Mouse (Mus musculus): ENCODE results near the gene Rnf135. TPM values are rescaled to one million over a fixed set of nuclear protein-coding genes. Genes with fewer than 3 reads are reported as not detected.

Rnf135 gene
- polyA plus RNA-seq, 1 experiment = 6.1 TPM

DNA sequence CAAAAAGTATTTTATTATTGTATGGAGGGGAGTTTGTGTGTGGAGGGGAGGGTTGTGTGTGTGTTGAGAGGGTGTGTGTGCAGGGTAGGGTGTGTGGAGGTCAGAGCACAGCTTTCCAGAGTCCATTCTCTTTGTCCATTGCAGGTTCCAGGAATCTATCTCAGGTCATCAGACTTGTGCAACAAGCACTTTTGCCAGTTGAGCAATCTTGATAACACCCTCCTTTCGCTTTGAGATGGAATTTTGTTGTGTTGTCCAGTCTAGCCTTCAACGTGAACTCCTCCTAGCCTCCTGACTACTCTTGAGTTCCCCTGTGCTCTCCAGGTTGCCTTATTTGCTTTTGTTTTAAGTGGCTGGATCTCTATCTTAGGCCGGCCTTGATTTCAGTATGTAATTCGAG lies 6.6 kb downstream of the Rnf135 start:
- no peaks in the 10 kb centered on the region for H3K27me3 ChIP-seq (ENCODE audit: control insufficient read depth, insufficient read depth, low read length)
- 82% methylated on average over 4 of the region's 4 CpGs for WGBS
- no peak overlapping the region for H3K27ac ChIP-seq (ENCODE audit: insufficient read depth, low read length)
- no peak overlapping the region for H3K4me3 ChIP-seq (replicated peaks; ENCODE audit: insufficient read depth, low read depth, low read length)
- no peak for TF ChIP-seq POLR2A (IDR thresholded peaks at IDR 0.05; ENCODE audit: borderline replicate concordance, insufficient read depth, low read length)
- TF ChIP-seq CTCF (IDR thresholded peaks at IDR 0.05; ENCODE audit: borderline replicate concordance, insufficient read depth, low read depth, low read length) = no peak
- no peaks in the 10 kb centered on the region for H3K4me1 ChIP-seq (ENCODE audit: control insufficient read depth, insufficient read depth, low read length)
- DNase-seq = no peak

GRCm38 (mm10) chr11:80193827-80194226 lies 10.2 kb downstream of the Rnf135 start:
- TF ChIP-seq CTCF (IDR thresholded peaks at IDR 0.05; ENCODE audit: borderline replicate concordance, insufficient read depth, low read depth, low read length) (no peak), POLR2A (IDR thresholded peaks at IDR 0.05; ENCODE audit: borderline replicate concordance, insufficient read depth, low read length) (no peak)
- Histone ChIP-seq H3K4me3 (replicated peaks; ENCODE audit: insufficient read depth, low read depth, low read length) (no peak overlapping the region), H3K27me3 (ENCODE audit: control insufficient read depth, insufficient read depth, low read length) (no peaks in the 10 kb centered on the region), H3K27ac (ENCODE audit: insufficient read depth, low read length) (no peak overlapping the region), H3K4me1 (ENCODE audit: control insufficient read depth, insufficient read depth, low read length) (no peaks in the 10 kb centered on the region)
- DNase-seq = no peak
- 72% methylated on average over 4 of the region's 4 CpGs for WGBS

- Histone ChIP-seq H3K27ac (ENCODE audit: insufficient read depth, low read length) (no peak overlapping the region), H3K4me1 (ENCODE audit: control insufficient read depth, insufficient read depth, low read length) (no peaks in the 10 kb centered on the region), H3K4me3 (replicated peaks; ENCODE audit: insufficient read depth, low read depth, low read length) (no peak overlapping the region), H3K27me3 (ENCODE audit: control insufficient read depth, insufficient read depth, low read length) (no peaks in the 10 kb centered on the region)
- 85% methylated on average over 7 of the region's 7 CpGs for WGBS
- no peak for DNase-seq
- TF ChIP-seq POLR2A (IDR thresholded peaks at IDR 0.05; ENCODE audit: borderline replicate concordance, insufficient read depth, low read length) (no peak), CTCF (IDR thresholded peaks at IDR 0.05; ENCODE audit: borderline replicate concordance, insufficient read depth, low read depth, low read length) (no peak)
Measured at GRCm38 (mm10) chr11:80196351-80196750, 12.7 kb downstream of the Rnf135 start.

DNA sequence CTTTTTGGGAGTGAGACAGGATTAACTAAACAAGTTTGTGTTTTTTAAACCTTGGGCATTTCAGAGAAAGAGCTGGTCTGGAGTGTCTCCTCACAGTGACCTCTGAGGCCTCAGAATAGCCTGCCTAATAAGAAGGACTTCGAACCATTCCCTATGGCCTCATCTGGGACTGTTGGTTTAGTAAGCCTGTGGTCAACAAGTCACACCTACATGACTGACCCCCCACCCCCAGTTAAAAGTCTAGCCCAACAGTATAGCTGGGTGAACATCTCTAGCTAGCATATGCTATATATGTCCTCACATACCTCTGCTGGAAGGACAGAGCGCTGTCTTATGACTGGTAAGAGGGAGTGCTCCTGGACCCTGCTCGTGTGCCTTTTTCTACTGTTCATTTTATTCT lies 15.7 kb downstream of the Rnf135 start:
- DNase-seq = no peak
- H3K27ac ChIP-seq (ENCODE audit: insufficient read depth, low read length) = no peak overlapping the region
- no peak overlapping the region for H3K4me3 ChIP-seq (replicated peaks; ENCODE audit: insufficient read depth, low read depth, low read length)
- H3K27me3 ChIP-seq (ENCODE audit: control insufficient read depth, insufficient read depth, low read length) = no peaks in the 10 kb centered on the region
- no peaks in the 10 kb centered on the region for H3K4me1 ChIP-seq (ENCODE audit: control insufficient read depth, insufficient read depth, low read length)
- 96% methylated on average over 3 of the region's 3 CpGs for WGBS
- TF ChIP-seq CTCF (IDR thresholded peaks at IDR 0.05; ENCODE audit: borderline replicate concordance, insufficient read depth, low read depth, low read length) (no peak), POLR2A (IDR thresholded peaks at IDR 0.05; ENCODE audit: borderline replicate concordance, insufficient read depth, low read length) (no peak)

- TF ChIP-seq POLR2A (IDR thresholded peaks at IDR 0.05; ENCODE audit: borderline replicate concordance, insufficient read depth, low read length) (no peak), CTCF (IDR thresholded peaks at IDR 0.05; ENCODE audit: borderline replicate concordance, insufficient read depth, low read depth, low read length) (no peak)
- no peaks in the 10 kb centered on the region for H3K4me1 ChIP-seq (ENCODE audit: control insufficient read depth, insufficient read depth, low read length)
- no peaks in the 10 kb centered on the region for H3K27me3 ChIP-seq (ENCODE audit: control insufficient read depth, insufficient read depth, low read length)
- H3K27ac ChIP-seq (ENCODE audit: insufficient read depth, low read length) = no peak overlapping the region
- WGBS = 97% methylated on average over 2 of the region's 2 CpGs
- H3K4me3 ChIP-seq (replicated peaks; ENCODE audit: insufficient read depth, low read depth, low read length) = no peak overlapping the region
- no peak for DNase-seq
Measured at GRCm38 (mm10) chr11:80199773-80200172, 16.1 kb downstream of the Rnf135 start.

- no peak for TF ChIP-seq POLR2A (IDR thresholded peaks at IDR 0.05; ENCODE audit: borderline replicate concordance, insufficient read depth, low read length)
- peak; percentile 35; the same call in 1 of the 2 replicates for TF ChIP-seq CTCF (IDR thresholded peaks at IDR 0.05; ENCODE audit: borderline replicate concordance, insufficient read depth, low read depth, low read length)
- DNase-seq = no peak
- Histone ChIP-seq H3K27me3 (ENCODE audit: control insufficient read depth, insufficient read depth, low read length) (no peaks in the 10 kb centered on the region), H3K4me3 (replicated peaks; ENCODE audit: insufficient read depth, low read depth, low read length) (no peak overlapping the region), H3K27ac (ENCODE audit: insufficient read depth, low read length) (no peak overlapping the region), H3K4me1 (ENCODE audit: control insufficient read depth, insufficient read depth, low read length) (no peaks in the 10 kb centered on the region)
- WGBS = 75% methylated on average over 1 of the region's 1 CpGs
Measured at GRCm38 (mm10) chr11:80200326-80200725, 16.7 kb downstream of the Rnf135 start.

- 81% methylated on average over 6 of the region's 6 CpGs for WGBS
- Histone ChIP-seq H3K4me1 (ENCODE audit: control insufficient read depth, insufficient read depth, low read length) (no peaks in the 10 kb centered on the region), H3K27me3 (ENCODE audit: control insufficient read depth, insufficient read depth, low read length) (no peaks in the 10 kb centered on the region), H3K27ac (ENCODE audit: insufficient read depth, low read length) (no peak overlapping the region), H3K4me3 (replicated peaks; ENCODE audit: insufficient read depth, low read depth, low read length) (no peak overlapping the region)
- DNase-seq = no peak
- TF ChIP-seq POLR2A (IDR thresholded peaks at IDR 0.05; ENCODE audit: borderline replicate concordance, insufficient read depth, low read length) (no peak), CTCF (IDR thresholded peaks at IDR 0.05; ENCODE audit: borderline replicate concordance, insufficient read depth, low read depth, low read length) (no peak)
Measured at GRCm38 (mm10) chr11:80202296-80202695, 18.6 kb downstream of the Rnf135 start.

DNA sequence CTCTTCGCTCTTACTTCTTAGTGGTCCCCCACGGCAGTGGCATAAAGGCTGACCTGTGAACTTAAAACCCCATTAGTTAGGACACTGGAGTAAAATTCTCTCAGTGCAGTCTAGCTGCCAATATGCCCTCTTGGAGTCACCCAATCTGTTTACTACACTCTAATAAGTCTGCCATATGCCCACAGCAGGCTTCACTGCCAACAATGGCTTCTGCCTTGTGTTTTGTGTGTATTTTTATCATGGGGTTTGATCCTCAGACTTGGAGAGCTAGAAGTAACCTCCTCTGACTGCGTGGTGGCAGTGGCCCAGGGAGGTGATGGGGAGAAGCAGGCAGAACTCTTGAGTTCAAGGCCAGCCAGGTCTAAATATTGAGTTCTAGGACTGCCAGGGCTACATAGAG lies 20.4 kb downstream of the Rnf135 start:
- DNase-seq = peak; percentile 27 to 48
- 51% methylated on average over 3 of the region's 3 CpGs for WGBS
- peak overlapping the region; percentile 30; the same call in 1 of the 2 replicates for H3K27ac ChIP-seq (ENCODE audit: insufficient read depth, low read length)
- H3K4me3 ChIP-seq (replicated peaks; ENCODE audit: insufficient read depth, low read depth, low read length) = no peak overlapping the region
- no peaks in the 10 kb centered on the region for H3K27me3 ChIP-seq (ENCODE audit: control insufficient read depth, insufficient read depth, low read length)
- TF ChIP-seq CTCF (IDR thresholded peaks at IDR 0.05; ENCODE audit: borderline replicate concordance, insufficient read depth, low read depth, low read length) = no peak
- no peak for TF ChIP-seq POLR2A (IDR thresholded peaks at IDR 0.05; ENCODE audit: borderline replicate concordance, insufficient read depth, low read length)
- H3K4me1 ChIP-seq (ENCODE audit: control insufficient read depth, insufficient read depth, low read length) = no peaks in the 10 kb centered on the region
